Mouse (Mus musculus) layer of hippocampus, postnatal 36 days (tissue): ENCODE data around the gene Gm6902. TPM values are rescaled to one million over a fixed set of nuclear protein-coding genes. Genes with fewer than 3 reads are reported as not detected.
"Not testable (repeated sequence)": the region's sequence is repeated elsewhere in the genome, so short reads cannot be mapped to it uniquely, and the experiment has no call there.

Experiments
- DNase-seq, 2 experiments: peaks; one replicate each; pipeline ENCODE4 v3.0.0; 2022
- total RNA-seq, 2 experiments: library from RNA; stranded (reverse); gene quantifications; 2 replicates each; pipeline ENCODE4 v1.2.3; 2021

Gene Gm6902
- not detected for total RNA-seq

GRCm38 (mm10) chr7:23278800-23279199 lies at the start of gene Gm6902:
Gm6902 (minus strand) TSS chr7:23278900.
- DNase-seq: not testable (repeated sequence)

GRCm38 (mm10) chr7:23300892-23301291 lies 22.2 kb upstream of the Gm6902 start, which contains the start of gene Nlrp4e:
Nlrp4e (plus strand) TSS chr7:23301192.
- not testable (repeated sequence) for DNase-seq

- not testable (repeated sequence) for DNase-seq
These were observed 27.1 kb downstream of the Gm6902 start, which contains the start of gene Vmn1r166 for GRCm38 (mm10) chr7:23251582-23251981. Vmn1r166 (minus strand) TSS chr7:23251682.

Other genes with a start within 250 kb of the Gm6902 start
- not detected for gene Vmn1r163, start 223.4 kb downstream of the Gm6902 start, total RNA-seq
- gene Gm8720, start 211.4 kb downstream of the Gm6902 start, total RNA-seq: not detected
- not detected for gene Gm10662, start 134.4 kb downstream of the Gm6902 start, total RNA-seq
- not detected for gene Vmn1r165, start 61.6 kb downstream of the Gm6902 start, total RNA-seq
- not detected for gene Vmn1r166, start 27.2 kb downstream of the Gm6902 start, total RNA-seq
- gene Nlrp4e, start 22.3 kb upstream of the Gm6902 start, total RNA-seq: not detected
- under 1 TPM in 1 of 2 experiments, not detected in 1; 0.22 TPM for gene Nlrp5, start 107.0 kb upstream of the Gm6902 start, total RNA-seq
- not detected for gene Vmn1r167, start 228.3 kb upstream of the Gm6902 start, total RNA-seq